Mouse (Mus musculus): ENCODE measurements around the gene Camsap2. TPM values are rescaled to one million over a fixed set of nuclear protein-coding genes. Genes with fewer than 3 reads are reported as not detected.

The Camsap2 gene
- total RNA-seq, 2 experiments from 2014 or later, result 135 to 137 TPM

DNA sequence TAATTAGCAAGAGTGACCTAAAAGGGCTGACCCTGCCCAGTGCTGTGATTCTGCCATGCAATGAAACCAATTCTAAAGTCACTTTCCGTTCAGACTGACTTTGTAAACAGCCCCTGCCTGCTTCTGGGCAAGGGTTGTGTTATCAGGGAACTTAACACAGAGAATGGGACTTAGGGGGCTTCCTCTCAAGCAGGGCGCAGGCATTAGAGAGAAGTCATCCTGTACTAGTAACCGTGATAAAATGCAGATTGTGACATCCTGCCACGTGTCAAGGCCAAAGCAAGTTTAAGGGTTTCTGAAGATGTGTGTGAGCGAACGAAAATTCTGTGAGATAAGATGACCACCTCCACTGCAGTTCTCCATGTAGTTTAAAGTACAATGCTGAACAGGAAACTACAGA, 79.8 kb downstream of the Camsap2 start:
- no peak for DNase-seq (ENCODE audit: low spot score in 2 of 2)
- intact Hi-C loops (cut with DNase I), result no loop called here

GRCm38 (mm10) chr1:136263355-136263754, 82.5 kb downstream of the Camsap2 start:
- no peak for DNase-seq (ENCODE audit: low spot score in 2 of 2)
- intact Hi-C loops (cut with DNase I), result no loop called here

DNA sequence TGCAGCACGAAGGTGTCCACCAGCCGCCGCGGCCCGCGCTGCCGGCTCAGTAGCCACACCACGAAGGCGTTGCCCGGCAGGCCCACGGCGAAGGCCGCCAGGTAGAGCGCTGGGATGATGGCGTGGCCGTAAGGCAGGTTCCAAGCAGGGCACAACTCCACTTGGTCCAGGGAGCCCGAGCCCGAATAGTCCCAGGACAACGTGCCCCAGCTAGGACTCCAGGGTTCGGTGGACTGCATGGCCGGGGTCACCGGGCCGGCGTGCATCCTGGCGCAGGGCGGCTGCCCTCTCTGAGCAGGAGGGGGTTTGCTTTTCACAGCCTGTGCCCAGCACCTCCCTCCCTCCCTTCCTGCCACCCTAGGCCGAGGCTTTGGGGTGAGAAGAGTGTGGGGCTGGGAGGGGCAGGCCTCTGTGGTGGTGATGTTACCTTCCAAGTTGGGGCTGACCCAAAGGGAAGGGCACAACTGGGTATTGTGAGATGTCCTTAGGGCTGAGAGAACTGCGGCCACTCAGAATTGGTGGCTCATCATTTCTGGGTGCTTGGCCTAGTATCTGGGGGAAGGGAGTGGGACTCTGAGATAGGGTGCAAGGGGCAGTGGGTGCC, 85.2 kb downstream of the Camsap2 start, which contains the start of gene Gpr25:
Gene Gpr25, minus strand, starts transcription at position 239 of the 604 bp plus-strand sequence.
- intact Hi-C loops (cut with DNase I), result no loop called here
- no peak for DNase-seq (ENCODE audit: low spot score in 2 of 2)

DNA sequence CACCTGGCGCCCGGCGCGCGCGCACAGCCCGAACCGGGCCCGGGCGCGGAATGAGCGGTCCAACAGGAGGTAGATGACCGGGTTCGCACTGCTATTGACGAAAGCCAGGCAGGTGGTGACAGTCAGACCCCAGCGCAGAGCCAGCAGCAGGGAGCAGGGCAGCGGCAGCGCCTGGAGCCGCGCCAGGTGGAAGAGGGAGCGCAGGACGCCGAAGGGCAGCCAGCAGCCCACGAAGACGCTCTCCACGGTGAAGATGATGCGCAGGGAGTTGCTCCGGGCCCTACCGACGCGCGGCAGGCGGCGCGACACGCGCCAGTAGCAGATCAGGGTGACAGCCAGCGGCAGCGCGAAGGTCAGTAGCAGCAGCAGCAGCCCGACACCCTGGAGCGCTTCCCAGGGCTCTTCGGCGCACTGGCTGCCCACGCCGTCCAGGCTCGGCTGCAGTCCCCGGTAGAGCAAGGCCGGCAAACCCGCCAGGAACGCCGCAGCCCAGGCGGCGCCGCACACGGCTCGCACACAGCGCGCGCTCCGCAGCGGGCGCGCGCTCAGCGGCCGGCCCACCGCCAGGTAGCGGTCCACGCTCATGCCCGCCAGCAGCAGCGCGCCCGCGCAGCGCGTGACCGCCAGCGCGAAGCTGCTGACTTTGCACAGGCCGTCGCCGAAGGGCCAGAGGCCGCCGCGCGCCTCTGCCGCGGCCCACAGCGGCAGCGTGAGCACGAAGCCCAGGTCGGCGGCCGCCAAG, 85.8 kb downstream of the Camsap2 start:
- DNase-seq (ENCODE audit: low spot score in 2 of 2), result peak; percentile 74 to 78
- intact Hi-C loops (cut with DNase I), result no loop called here

- intact Hi-C loops (cut with DNase I), result no loop called here
- DNase-seq (ENCODE audit: low spot score in 2 of 2), result no peak
These were observed 86.4 kb downstream of the Camsap2 start for GRCm38 (mm10) chr1:136259543-136259892.

DNA sequence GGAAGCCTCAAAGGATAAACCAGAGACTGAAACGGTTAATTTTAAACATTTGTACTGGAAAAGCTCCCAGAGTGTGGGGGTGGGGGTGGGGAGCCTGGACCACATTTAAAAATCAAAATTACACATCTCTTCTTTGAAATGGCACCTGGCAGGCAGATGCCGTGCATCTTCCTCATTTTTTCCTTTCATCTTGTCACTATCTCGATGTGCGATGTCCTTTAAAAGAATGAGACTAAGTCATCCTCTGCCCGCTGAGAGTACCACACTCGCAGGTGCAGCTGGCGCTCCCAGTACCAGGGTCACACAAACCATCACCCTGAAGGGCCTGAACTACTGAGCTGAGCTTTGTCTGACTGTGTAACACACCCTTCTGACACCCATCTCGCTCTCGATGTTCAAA, 87.4 kb downstream of the Camsap2 start:
- DNase-seq (ENCODE audit: low spot score in 2 of 2), result no peak
- intact Hi-C loops (cut with DNase I), result no loop called here

GRCm38 (mm10) chr1:136255657-136256056, 90.2 kb downstream of the Camsap2 start:
- no peak for DNase-seq (ENCODE audit: low spot score in 2 of 2)
- intact Hi-C loops (cut with DNase I), result no loop called here

DNA sequence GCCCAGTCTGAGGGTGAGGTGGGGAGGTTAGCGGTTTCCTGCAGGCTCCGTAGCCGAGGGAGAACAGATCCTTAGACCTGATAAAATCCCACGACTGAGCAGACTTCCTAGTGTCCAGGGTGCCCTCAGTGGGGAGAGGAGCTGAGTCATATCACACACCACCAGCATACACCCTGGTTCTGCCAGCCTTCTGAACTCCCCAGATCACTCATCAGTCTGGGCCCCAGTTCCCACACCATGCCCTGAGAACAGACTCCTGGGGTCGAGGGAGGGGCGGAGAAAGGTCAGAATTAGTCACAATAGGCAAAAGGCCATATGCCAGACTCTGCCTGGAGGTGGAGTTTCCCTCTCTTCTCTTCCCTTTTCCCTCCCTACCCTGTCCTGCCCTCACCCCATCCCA, 90.7 kb downstream of the Camsap2 start:
- intact Hi-C loops (cut with DNase I), result no loop called here
- no peak for DNase-seq (ENCODE audit: low spot score in 2 of 2)

DNA sequence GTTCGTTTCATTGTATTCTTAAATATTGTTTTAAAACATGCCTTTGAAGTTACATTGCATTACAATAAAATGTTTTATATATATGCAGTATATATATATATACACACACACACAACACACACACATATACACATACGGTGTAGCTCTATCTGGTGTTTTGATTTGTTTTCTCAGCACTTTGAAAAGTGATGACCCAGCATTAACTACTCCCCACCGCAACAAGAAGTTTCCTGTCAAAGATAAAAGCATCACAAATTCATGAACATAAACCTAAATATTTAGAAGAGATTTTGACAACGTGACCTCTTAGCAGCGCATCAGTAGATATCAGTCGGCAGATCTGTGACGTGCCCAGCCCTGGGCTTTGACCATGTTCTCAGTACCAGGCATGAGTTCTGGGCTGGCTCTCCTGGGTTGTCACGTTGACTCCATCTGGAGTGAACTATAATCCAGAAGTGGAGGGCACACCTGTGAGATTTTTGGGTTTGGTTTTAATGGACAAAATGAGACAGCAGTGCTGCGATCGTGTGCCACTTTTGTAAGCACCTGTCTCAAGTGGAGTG, 91.3 kb downstream of the Camsap2 start:
- intact Hi-C loops (cut with DNase I), result no loop called here
- no peak for DNase-seq (ENCODE audit: low spot score in 2 of 2)

- no peak for DNase-seq (ENCODE audit: low spot score in 2 of 2)
- intact Hi-C loops (cut with DNase I), result no loop called here
These were observed 92.4 kb downstream of the Camsap2 start for GRCm38 (mm10) chr1:136253472-136253871.

DNA sequence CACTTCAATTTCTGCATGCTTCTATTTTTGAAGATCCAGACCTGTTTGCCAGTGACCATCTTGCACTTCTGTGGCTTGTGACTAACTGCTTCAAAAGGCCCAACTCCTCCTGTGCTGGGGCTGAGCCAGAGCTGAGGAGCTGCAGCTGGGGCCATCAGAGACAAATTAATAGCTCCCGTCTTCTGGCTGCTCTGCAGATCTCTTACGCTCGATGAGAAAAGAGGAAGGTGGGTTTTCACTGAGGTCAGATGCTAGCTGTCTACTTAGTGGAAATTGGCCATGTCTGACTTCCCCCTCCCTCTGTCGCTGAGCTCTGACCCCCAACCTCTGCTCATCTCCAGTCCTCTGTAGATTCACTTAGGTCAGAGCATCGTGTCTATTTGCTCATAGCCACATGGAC, 96.2 kb downstream of the Camsap2 start:
- DNase-seq (ENCODE audit: low spot score in 2 of 2), result no peak
- intact Hi-C loops (cut with DNase I), result no loop called here

GRCm38 (mm10) chr1:136247393-136247792, 98.5 kb downstream of the Camsap2 start:
- DNase-seq (ENCODE audit: low spot score in 2 of 2), result no peak
- intact Hi-C loops (cut with DNase I), result no loop called here

DNA sequence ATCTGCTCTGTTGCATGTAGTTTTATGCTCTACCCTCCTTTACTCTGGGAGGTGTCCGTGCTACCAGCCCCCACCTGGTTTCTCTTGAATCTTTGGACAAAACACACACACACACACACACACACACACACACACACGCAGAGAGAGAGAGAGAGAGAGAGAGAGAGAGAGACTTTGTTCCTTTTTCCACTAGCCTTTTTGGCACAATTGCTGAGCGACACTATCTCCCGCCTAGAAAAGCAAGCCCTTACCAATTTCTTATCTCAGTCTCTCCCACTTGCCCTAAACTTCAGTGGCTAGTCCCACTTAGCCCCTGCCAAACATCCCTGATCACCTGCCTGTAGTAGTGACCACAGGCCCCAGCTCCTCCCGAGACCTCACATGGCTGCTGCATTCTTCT, 101.4 kb downstream of the Camsap2 start:
- DNase-seq (ENCODE audit: low spot score in 2 of 2), result no peak
- intact Hi-C loops (cut with DNase I), result no loop called here

GRCm38 (mm10) chr1:136241801-136242200, 104.1 kb downstream of the Camsap2 start:
- intact Hi-C loops (cut with DNase I), result no loop called here
- DNase-seq (ENCODE audit: low spot score in 2 of 2), result peak in 1 of 2 experiments; percentile 51

DNA sequence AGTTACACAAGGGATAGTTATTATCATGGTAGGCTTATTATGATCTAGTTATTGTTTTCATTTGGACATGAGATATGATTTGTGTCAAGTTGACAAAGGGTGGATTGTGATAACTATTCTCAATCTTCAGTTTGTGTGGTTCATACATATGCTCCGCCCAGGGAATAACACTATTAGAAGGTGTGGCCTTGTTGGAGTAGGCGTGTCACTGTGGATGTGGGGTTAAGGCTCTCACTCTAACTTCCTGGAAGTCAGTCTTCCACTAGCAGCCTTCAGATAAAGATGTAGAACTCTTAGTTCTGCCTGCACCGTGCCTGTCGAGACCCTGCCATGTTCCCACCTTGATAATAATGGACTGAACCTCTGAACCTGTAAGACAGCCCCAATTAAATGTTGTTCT, 107.4 kb downstream of the Camsap2 start:
- intact Hi-C loops (cut with DNase I), result no loop called here
- DNase-seq (ENCODE audit: low spot score in 2 of 2), result no peak

DNA sequence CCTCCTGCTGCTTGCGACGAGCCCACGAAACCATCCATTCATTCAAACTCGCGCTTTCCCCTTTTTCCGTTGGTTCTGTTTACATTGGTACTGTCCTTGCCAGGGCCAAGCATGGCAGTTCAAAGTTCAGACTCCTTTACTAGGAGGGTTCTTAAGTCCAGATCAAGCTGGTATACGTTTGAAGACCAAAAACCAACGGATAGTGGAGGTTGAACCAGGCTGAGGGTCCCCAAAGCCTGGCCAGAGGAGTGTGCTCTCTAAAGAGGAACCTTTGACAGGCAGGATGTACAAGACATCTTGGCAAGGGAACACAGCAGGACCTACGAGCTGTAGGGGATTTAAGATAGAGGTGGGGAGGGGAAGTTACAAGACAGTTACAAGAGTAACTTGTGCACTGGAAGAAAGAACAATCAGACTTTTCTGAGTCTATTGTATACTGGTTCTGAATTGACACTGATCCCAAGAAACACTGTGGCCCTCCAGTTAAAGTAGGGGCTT, 111.3 kb downstream of the Camsap2 start:
- intact Hi-C loops (cut with DNase I), result no loop called here
- no peak for DNase-seq (ENCODE audit: low spot score in 2 of 2)

- intact Hi-C loops (cut with DNase I), result no loop called here
- DNase-seq (ENCODE audit: low spot score in 2 of 2), result peak; percentile 14 to 24
These were observed 111.9 kb downstream of the Camsap2 start, which contains the start of gene Inava for GRCm38 (mm10) chr1:136233892-136234594. TSS of gene Inava (minus strand) at chr1:136234264.

DNA sequence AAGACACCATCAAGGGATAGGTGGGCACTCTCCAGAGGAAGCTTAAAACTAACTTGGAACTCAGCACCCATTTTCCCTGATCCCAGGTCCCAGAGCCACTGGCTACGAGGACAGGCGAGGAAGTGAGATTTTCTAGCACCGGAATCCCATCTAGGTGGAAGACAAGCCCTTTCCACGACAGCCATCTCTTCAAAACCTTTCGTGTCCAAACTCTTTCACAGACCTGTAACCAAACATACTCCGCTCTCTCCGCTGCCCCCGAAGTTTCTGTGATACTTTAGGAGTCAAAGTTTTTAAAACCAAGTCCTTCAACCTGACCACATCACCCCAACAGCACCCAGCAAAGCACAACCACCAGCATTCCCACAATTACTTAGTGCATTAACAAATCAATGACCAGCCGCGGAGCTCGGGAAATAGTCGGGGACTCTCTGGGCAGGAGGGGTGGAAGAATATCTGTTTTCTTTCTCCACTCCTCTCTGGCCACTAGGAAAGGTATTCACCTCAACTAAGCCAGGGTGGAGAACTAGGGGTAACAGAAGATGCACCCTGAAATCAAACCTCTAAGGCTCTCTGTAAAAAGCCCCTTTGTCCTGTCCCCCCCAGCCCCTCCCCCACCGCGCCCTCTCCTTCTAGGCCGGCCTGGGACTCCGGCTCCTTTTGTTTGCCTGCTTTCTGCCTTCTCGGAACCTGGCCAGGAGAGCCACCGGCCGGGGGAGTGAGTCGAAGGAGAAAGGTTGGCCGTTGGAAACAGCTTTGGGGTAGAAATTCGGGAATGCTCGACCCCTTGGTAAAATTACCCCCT, 112.7 kb downstream of the Camsap2 start:
- DNase-seq (ENCODE audit: low spot score in 2 of 2), result no peak
- intact Hi-C loops (cut with DNase I), result no loop called here

GRCm38 (mm10) chr1:136232285-136232926, 113.5 kb downstream of the Camsap2 start:
- DNase-seq (ENCODE audit: low spot score in 2 of 2), result no peak
- intact Hi-C loops (cut with DNase I), result no loop called here
